Mouse (Mus musculus) neural tube, embryonic 11.5 days (tissue): ENCODE measurements at regions not wholly inside any gene's neighbourhood (a gene's known extent, or its start where the extent isn't known, plus 50 kb on each side); places are given as distances from the start of the nearest gene placed in this dataset.

Experiments
- ATAC-seq: fragments of 200-750 bp; cut with Nextera tagmentation; 2 replicates; pipeline ENCODE4 v1.8.0; 2017; ENCODE audit warnings: moderate number of reproducible peaks, mild to moderate bottlenecking, moderate TSS enrichment, moderate library complexity; ENCODE audit not compliant: insufficient read depth, low FRiP score, low TSS enrichment
- DNase-seq: peaks from one replicate; pipeline ENCODE4 v3.0.0-alpha.2; 2015; ENCODE audit warnings: low spot score
- H3K27ac ChIP-seq: fragments of 300-500 bp; sonication (generic); 2 replicates; pipeline ENCODE4 v1.5.1; 2014; ENCODE audit warnings: low read depth, mild to moderate bottlenecking, low read length
- H3K27me3 ChIP-seq: fragments of 300-500 bp; sonication (generic); 2 replicates; pipeline ENCODE4 v1.6.1; 2014; ENCODE audit warnings: mild to moderate bottlenecking, low read length, mixed read lengths; ENCODE audit not compliant: control insufficient read depth, insufficient read depth
- H3K36me3 ChIP-seq: fragments of 300-500 bp; sonication (generic); 2 replicates; pipeline ENCODE4 v1.6.1; 2014; ENCODE audit warnings: mild to moderate bottlenecking, low read length, moderate library complexity, mixed read lengths; ENCODE audit not compliant: control insufficient read depth, insufficient read depth
- H3K4me1 ChIP-seq: fragments of 300-500 bp; sonication (generic); 2 replicates; pipeline ENCODE4 v1.6.1; 2014; ENCODE audit warnings: low read length, mixed read lengths; ENCODE audit not compliant: control insufficient read depth, insufficient read depth
- H3K4me2 ChIP-seq: fragments of 300-500 bp; sonication (generic); 2 replicates; pipeline ENCODE4 v1.6.1; 2014; ENCODE audit warnings: low read depth, mild to moderate bottlenecking, moderate library complexity
- H3K4me3 ChIP-seq: fragments of 300-500 bp; sonication (generic); 2 replicates; pipeline ENCODE4 v1.5.1; 2014; ENCODE audit warnings: low read depth, low read length
- H3K9ac ChIP-seq: fragments of 300-500 bp; sonication (generic); 2 replicates; pipeline ENCODE4 v1.6.1; 2014; ENCODE audit warnings: mild to moderate bottlenecking, low read length
- H3K9me3 ChIP-seq: fragments of 300-500 bp; sonication (generic); 2 replicates; pipeline ENCODE4 v1.6.1; 2016; ENCODE audit warnings: low read length; ENCODE audit not compliant: control insufficient read depth
- WGBS: fragments of 180-500 bp; shearing (Covaris S2); extraction: QIAGEN DNeasy Blood & Tissue Kit; methylation state at CpG from one replicate; pipeline ENCODE4 v1.1.7; 2014; 5-methylcytosine and 5-hydroxymethylcytosine counted together

GRCm38 (mm10) chr4:8291528-8292492 lies 53.0 kb upstream of the Car8 start:
- Histone ChIP-seq H3K4me2 (no peak overlapping the region), H3K9me3 (no peaks in the 10 kb centered on the region), H3K36me3 (no peaks in the 10 kb centered on the region), H3K27me3 (no peaks in the 10 kb centered on the region), H3K4me1 (no peaks in the 10 kb centered on the region), H3K27ac (no peak overlapping the region), H3K4me3 (no peak overlapping the region), H3K9ac (no peak overlapping the region)
- 71% methylated on average over 11 of the region's 11 CpGs for WGBS
- ATAC-seq (no peak), DNase-seq (no peak)

GRCm38 (mm10) chr4:8289901-8290300 lies 51.1 kb upstream of the Car8 start:
- Histone ChIP-seq H3K4me2 (no peak overlapping the region), H3K36me3 (no peaks in the 10 kb centered on the region), H3K9ac (no peak overlapping the region), H3K27ac (no peak overlapping the region), H3K4me1 (no peaks in the 10 kb centered on the region), H3K4me3 (no peak overlapping the region), H3K27me3 (no peaks in the 10 kb centered on the region), H3K9me3 (no peaks in the 10 kb centered on the region)
- ATAC-seq, result no peak
- WGBS, result 84% methylated on average over 5 of the region's 5 CpGs
- no peak for DNase-seq
